Mouse (Mus musculus) mature B cell (primary cell): Measurements from ENCODE around the gene Mpdu1.
"Not testable (repeated sequence)": the region's sequence is repeated elsewhere in the genome, so short reads cannot be mapped to it uniquely, and the experiment has no call there.

Experiments
- in situ Hi-C: fragments of 300-500 bp; cut with MboI; formaldehyde crosslinking; loops from 2 replicates; pipeline ENCODE4 v1.14.3; 2019

Mpdu1 gene

DNA sequence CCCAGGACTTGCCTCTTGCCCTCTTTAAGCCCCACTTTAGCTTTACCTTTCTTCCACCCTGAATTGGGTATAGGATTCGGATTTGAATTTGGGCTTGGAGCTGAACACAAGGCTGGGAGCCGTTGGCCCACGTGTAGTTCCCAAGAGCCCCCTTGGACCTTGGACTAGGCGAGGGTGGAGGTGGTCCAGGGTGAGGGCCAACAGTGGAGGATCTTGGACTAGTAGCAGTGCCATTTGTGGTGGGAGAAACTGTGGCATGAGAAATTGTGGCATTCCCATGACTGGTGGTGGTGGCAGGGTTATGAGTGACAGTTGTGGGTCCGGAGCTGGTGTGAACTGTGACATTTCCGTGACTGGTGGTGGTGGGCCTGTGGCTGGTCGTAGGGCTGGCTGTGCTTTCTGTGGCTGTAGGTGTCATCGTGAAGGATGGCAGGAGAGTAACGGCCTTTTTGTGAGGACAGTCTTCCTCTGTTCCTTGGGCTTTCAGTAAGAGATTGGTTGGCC is 3.1 kb upstream of the Mpdu1 start:
- in situ Hi-C loops, result no loop called here

GRCm38 (mm10) chr11:69664841-69665240 is 2.4 kb upstream of the Mpdu1 start:
- in situ Hi-C loops, result no loop called here

DNA sequence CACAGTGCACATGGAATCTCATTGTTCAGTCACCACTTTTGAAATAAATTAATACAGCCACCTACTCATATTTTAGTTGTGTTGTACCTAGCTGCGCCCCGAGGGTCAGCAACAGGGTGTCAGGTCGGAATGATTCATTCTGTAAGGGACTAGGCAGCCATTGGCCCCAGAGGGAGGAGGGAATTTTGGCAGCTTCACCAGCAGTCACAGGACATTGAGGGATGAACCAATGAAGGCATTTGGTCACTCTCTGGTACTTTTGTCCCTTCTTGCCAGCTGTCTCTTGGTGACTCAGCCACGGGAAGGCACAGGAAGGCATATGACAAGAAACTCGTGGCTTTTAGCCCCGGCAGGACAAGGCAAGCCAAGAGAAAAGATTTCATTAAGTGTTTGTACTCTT is 1.4 kb upstream of the Mpdu1 start:
- in situ Hi-C loops, result no loop called here

DNA sequence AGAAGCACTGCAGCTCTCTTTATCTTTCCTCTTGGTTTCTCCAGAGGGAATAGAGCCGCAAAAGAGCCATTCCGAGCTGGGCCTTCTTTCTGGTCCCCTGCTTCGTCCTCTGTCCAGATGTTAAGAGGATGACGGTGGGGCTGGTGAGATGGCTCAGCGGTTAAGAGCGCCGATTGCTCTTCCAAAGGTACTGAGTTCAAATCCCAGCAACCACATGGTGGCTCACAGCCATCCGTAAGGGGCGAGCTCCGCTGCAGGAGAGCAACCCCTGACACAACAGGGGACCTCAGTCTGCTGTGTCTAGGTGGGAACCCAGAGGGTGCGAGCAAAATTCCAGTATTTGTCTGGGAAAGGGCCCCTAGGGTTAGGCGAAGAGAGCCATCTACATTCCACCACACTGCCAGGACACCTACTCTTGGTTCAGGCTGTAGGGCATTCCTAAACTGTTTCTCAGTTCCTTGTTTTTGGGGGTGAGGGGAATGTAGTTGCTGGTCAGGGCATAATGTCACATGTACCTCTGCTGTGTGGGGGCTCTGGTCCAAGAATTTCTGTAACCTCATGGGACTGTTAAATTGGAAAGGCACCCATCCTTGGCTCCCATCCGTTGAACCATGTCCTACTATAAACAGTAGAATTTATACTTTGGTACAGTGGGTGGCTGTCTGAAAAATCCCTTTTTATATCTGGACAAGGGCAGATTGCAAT is 677 bp upstream of the Mpdu1 start:
- in situ Hi-C loops, result no loop called here

GRCm38 (mm10) chr11:69661221-69661881 is 1.1 kb downstream of the Mpdu1 start:
- in situ Hi-C loops, result no loop called here

DNA sequence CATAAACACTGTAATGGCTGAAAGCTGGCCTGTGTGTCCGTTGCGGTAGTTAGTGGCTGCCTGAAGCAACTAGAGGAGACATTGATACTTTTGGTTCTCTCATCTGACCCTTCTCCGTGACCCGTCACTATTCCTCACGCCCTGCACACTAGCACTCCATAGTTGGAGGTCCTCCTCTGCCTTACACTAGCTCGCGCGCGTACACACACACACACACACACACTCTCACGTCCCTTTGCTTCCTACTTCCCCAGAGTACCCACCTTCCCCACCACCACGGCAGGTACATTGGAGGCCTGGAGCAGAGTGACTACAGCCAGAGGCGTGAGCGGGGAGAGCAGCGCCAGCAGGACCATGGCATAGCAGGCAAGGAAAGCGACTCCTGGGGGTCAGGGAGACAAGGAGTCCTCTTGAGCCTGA is 5.0 kb downstream of the Mpdu1 start:
- in situ Hi-C loops, result no loop called here

GRCm38 (mm10) chr11:69656617-69657461 is 5.6 kb downstream of the Mpdu1 start:
- in situ Hi-C loops, result no loop called here

DNA sequence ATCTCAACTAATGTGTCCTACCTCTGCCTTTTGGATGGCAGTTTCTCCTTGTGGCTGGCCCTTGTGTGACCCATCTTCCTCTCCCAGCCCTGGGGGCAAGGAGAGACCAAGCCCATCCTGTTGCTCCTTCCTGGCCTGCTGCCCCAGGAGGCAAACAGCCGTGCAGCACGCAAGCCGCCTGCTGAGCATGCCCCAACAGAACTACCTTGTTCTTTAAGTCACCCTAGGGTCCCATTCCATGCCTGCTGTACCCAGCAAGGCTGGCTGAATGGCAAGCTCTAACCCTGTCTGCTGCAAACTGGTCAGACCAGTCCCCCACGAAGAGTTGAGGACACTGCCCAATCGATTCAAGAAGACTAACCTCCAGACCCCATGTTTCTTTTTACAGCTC is 6.4 kb downstream of the Mpdu1 start:
- in situ Hi-C loops, result no loop called here

DNA sequence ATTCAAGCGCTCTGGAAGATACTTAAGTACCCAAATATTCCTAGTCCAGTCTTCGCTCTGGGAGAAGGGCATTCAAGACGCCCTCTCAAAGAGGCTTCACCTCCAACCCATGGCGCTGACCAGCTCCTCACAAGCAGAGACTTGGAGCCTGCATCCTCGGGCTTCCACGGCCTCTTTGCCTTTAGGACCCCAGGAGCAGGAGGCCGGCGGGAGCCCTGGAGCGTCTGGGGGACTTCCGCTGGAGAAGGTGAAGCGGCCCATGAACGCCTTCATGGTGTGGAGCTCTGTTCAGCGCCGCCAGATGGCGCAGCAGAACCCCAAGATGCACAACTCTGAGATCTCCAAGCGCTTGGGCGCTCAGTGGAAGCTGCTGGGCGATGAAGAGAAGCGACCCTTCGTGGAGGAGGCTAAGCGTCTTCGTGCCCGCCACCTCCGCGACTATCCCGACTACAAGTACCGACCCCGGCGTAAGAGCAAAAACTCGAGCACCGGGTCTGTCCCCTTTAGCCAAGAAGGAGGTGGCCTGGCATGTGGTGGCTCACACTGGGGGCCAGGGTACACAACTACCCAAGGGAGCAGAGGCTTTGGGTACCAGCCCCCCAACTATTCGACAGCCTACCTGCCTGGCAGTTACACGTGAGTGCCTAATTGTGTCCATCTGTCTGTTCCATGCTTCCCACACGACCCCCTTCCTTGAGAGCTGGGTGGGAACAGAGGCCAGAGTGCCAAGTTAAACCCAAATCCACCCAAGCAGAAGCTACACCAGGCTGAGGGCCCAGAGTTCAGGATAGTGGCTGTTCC is 7.0 kb downstream of the Mpdu1 start, which contains the start of gene Sox15:
Sox15 (plus strand) TSS at position 51 of the 801 bp plus-strand sequence.
- in situ Hi-C loops, result no loop called here

GRCm38 (mm10) chr11:69654760-69655159 is 7.7 kb downstream of the Mpdu1 start:
- in situ Hi-C loops, result no loop called here

DNA sequence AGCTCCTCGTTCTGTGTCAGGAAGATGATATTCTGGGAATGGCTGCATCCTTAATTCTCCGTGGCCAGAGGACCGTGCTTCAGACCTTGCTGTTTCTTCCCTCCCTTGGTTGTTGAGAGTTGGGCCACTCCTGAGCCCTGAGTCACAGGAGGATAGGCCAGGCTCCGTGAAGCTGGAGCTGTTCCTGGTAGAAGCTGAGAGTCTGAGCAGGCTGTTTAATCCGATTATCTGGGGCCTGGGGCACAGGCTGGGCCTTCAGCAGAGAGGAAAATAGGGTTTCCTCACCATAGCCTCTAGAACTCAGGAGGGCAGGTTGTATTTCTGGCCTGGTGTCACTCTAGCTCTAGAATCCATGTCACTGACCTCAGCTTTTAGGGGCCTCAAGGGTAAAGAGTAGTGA is 9.0 kb downstream of the Mpdu1 start:
- in situ Hi-C loops, result no loop called here

- in situ Hi-C loops, result no loop called here
These were observed 16.6 kb downstream of the Mpdu1 start for GRCm38 (mm10) chr11:69645860-69646259.

DNA sequence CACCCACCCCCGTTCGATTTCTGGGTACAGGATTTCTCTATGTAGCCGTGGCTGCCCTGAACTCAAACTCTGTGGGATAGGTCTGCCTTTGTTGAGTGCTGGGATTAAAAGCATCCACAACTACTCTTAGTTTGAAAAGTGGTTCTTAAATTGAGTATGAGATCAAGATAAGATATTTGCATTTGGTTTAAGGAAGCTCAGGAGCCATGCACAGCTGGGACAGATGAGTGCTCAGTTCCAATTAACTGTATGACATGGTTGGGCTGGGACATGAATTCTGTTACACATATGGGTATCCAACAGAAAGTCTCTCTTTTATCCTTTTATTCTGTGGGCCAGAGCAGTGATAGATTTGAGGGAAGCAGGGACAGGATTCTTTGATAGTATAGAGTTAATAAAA is 27.0 kb downstream of the Mpdu1 start:
- in situ Hi-C loops, result no loop called here

DNA sequence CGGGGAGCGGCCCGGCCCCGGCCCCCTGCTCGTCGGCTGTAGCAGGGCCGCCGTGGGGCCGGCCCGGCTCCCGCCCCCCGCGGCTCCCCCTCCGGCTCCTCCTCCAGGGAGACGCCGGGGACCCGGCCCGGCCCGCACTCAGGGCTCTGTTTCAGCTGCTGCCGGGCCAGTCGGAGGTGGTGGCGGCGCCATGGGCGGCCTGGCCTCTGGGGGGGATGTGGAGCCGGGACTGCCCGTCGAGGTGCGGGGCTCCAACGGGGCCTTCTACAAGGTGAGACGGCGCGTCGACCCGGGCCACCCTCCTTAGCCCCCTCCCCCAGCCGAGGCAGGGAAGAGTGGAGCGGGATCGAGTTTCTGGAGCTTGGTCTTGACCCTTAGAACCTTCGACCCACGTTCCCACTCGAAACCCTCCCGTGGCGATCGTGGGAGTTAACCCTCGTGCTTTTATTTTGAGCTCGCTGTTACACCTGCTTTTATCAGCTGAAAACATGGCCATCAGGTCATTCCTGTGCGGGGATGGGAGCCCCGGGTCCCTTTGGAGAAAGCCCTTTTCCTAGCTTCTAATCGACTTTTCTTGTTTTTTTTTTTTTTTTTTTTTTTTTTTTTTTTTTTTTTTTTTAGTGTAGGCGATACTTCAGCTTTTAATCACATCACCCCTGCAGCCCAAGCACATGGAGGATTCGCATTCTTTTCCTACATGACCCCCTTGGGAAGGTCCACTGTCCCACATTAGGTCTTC is 29.1 kb downstream of the Mpdu1 start:
- in situ Hi-C loops, result no loop called here

- in situ Hi-C loops, result no loop called here
These were observed 30.0 kb downstream of the Mpdu1 start, which contains the start of gene Fxr2 for GRCm38 (mm10) chr11:69632284-69633089. Fxr2 (plus strand) TSS chr11:69632990.

GRCm38 (mm10) chr11:69629802-69630201 is 32.6 kb downstream of the Mpdu1 start:
- in situ Hi-C loops, result no loop called here

GRCm38 (mm10) chr11:69628286-69628685 is 34.2 kb downstream of the Mpdu1 start:
- in situ Hi-C loops, result no loop called here

- in situ Hi-C loops, result not testable (repeated sequence)
These were observed 38.1 kb downstream of the Mpdu1 start for GRCm38 (mm10) chr11:69624339-69624738.

GRCm38 (mm10) chr11:69623006-69623405 is 39.4 kb downstream of the Mpdu1 start:
- in situ Hi-C loops, result no loop called here

GRCm38 (mm10) chr11:69622406-69622805 is 40.0 kb downstream of the Mpdu1 start:
- in situ Hi-C loops, result no loop called here
